Mouse (Mus musculus) erythroblast, embryonic 14.5 days (primary cell): ENCODE data around the gene Smarca4. TPM values are rescaled to one million over a fixed set of nuclear protein-coding genes. Genes with fewer than 3 reads are reported as not detected.
A peak's percentile ranks its signal among the peaks of the same experiment; 100 is the strongest.
"Not testable (repeated sequence)": the region's sequence is repeated elsewhere in the genome, so short reads cannot be mapped to it uniquely, and the experiment has no call there.

Experiments used
- H3K27me3 ChIP-seq: 2 replicates; pipeline ENCODE4 v1.6.1; 2012; ENCODE audit warnings: inconsistent platforms; ENCODE audit not compliant: control insufficient read depth
- H3K36me3 ChIP-seq: 2 replicates; pipeline ENCODE4 v1.6.1; 2012; ENCODE audit warnings: mild to moderate bottlenecking, inconsistent platforms; ENCODE audit not compliant: control insufficient read depth
- H3K4me1 ChIP-seq: 2 replicates; pipeline ENCODE4 v1.6.1; 2012; ENCODE audit warnings: inconsistent platforms; ENCODE audit not compliant: control insufficient read depth
- H3K4me3 ChIP-seq: replicated peaks from 2 replicates; pipeline ENCODE3; 2012; ENCODE audit warnings: moderate library complexity, mild to moderate bottlenecking, inconsistent platforms
- H3K9me3 ChIP-seq: 2 replicates; pipeline ENCODE4 v1.6.1; 2012; ENCODE audit warnings: low read length, inconsistent platforms, mixed read lengths; ENCODE audit not compliant: control insufficient read depth
- GATA1 ChIP-seq: IDR thresholded peaks from 2 replicates; pipeline ENCODE4 v1.6.1; 2012; ENCODE audit warnings: low read length, inconsistent platforms, mixed read lengths
- TAL1 ChIP-seq: IDR thresholded peaks from 3 replicates; pipeline ENCODE4 v1.6.1; 2012; ENCODE audit warnings: low read length, inconsistent platforms, mixed read lengths
- polyA plus RNA-seq: library from polyadenylated mRNA; stranded (reverse); fragments of >175 nt; gene quantifications from 2 replicates; pipeline ENCODE4 v1.2.3, GENCODE M21; 2012

Gene Smarca4
- polyA plus RNA-seq, 1 experiment: 11.3 TPM

DNA sequence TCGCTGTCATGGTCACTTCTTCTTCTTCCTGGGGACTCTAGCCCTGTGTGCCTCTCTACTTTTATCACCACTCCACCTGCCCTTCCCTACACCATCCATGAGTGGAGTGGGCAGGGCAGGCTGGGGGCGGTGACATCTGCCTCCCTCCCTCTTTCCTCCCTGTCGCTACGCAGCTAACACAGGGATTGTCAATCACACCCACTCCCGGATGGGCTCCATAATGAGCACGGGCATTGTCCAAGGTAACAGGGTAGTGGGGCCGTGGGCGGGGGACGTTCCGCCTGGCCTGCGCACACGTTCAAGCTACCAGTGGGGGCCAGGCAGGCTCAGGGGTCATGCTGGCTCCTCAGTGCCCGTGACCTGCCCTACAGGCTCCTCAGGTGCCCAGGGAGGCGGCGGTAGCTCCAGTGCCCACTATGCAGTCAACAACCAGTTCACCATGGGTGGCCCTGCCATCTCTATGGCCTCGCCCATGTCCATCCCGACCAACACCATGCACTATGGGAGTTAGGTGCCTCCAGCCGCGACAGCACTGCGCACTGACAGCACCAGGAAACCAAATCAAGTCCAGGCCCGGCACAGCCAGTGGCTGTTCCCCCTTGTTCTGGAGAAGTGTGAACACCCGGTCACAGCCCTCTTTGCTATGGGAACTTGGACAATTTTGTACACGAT, 28.2 kb upstream of the Smarca4 start:
- Histone ChIP-seq H3K4me1 (peaks cover 16% of the 10 kb centered on the region), H3K27me3 (no peaks in the 10 kb centered on the region), H3K4me3 (no peak overlapping the region), H3K36me3 (peaks cover 84% of the 10 kb centered on the region), H3K9me3 (no peaks in the 10 kb centered on the region)
- TF ChIP-seq TAL1: no peak
- no peak for TF ChIP-seq GATA1

DNA sequence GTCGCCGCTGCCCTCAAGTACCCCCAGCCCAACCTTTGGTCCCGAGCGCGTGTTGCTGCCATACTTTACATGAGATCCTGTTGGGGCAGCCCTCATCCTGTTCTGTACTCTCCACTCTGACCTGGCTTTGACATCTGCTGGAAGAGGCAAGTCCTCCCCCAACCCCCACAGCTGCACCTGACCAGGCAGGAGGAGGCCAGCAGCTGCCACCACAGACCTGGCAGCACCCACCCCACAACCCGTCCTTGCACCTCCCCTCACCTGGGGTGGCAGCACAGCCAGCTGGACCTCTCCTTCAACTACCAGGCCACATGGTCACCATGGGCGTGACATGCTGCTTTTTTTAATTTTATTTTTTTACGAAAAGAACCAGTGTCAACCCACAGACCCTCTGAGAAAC, 27.6 kb upstream of the Smarca4 start:
- Histone ChIP-seq H3K36me3 (peaks cover 78% of the 10 kb centered on the region), H3K4me3 (no peak overlapping the region), H3K9me3 (no peaks in the 10 kb centered on the region), H3K27me3 (no peaks in the 10 kb centered on the region), H3K4me1 (peaks cover 22% of the 10 kb centered on the region)
- TF ChIP-seq GATA1 (no peak), TAL1 (no peak)

DNA sequence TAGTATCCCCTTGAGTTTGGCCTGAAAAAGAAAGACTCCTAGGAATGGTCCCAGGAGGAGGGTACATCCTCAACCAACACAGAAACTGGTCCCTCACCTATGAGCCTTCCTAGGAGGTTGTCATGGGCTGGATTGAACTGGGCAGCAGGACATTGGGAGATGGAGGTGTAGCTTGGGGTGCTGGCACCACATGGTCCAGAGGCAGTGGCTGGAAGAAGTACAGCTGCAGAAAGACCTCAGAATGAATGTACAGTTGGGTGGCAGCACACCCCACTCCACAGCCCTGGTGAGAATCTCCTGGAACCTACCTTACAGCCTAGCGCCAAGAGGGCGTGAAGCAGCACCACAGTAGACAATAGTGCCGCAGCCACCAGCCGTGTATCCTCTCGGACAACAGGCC, 26.4 kb upstream of the Smarca4 start:
- TF ChIP-seq TAL1: no peak
- TF ChIP-seq GATA1: no peak
- peaks cover 77% of the 10 kb centered on the region for H3K36me3 ChIP-seq

GRCm38 (mm10) chr9:21591127-21591830, 24.7 kb upstream of the Smarca4 start:
- Histone ChIP-seq H3K4me1 (peaks cover 43% of the 10 kb centered on the region), H3K27me3 (no peaks in the 10 kb centered on the region), H3K36me3 (peaks cover 77% of the 10 kb centered on the region), H3K9me3 (no peaks in the 10 kb centered on the region), H3K4me3 (peak overlapping the region; percentile 84)
- TF ChIP-seq TAL1: no peak
- TF ChIP-seq GATA1: no peak

More for the DNA sequence above, 26.4 kb upstream of the Smarca4 start:
- Histone ChIP-seq H3K4me3 (no peak overlapping the region), H3K9me3 (no peaks in the 10 kb centered on the region), H3K4me1 (peaks cover 34% of the 10 kb centered on the region), H3K27me3 (no peaks in the 10 kb centered on the region)

- peaks cover 43% of the 10 kb centered on the region for H3K4me1 ChIP-seq
- peak overlapping the region; percentile 84 for H3K4me3 ChIP-seq
- peaks cover 74% of the 10 kb centered on the region for H3K36me3 ChIP-seq
- H3K9me3 ChIP-seq: no peaks in the 10 kb centered on the region
- no peaks in the 10 kb centered on the region for H3K27me3 ChIP-seq
- no peak for TF ChIP-seq GATA1
- no peak for TF ChIP-seq TAL1
These were observed 23.9 kb upstream of the Smarca4 start for GRCm38 (mm10) chr9:21591831-21592702.

DNA sequence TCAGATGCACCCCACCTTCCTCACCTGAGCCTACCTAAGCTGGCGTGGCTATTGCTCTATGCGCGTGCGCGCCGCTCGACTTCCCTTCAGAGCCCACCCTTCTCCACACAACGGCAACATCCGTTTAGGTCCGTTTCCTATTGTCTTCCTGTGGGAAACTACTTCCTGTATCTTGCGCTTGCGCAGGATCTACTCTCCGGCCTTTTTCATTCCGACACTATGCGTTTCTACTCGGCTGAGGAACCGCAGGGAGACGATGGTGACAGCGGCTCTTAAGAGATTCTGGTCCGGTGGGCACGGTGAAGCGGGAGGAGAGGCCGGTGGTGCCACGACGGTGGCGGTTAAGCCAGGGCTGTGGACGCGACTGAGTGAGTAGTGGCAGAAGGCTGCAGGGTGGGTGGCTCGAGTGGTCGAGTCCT, 23.3 kb upstream of the Smarca4 start, which contains the start of the genes Timm29 and Yipf2:
Timm29 (plus strand) TSS at position 20 of the 419 bp plus-strand sequence.
Yipf2 (minus strand) TSS at position 126 of the 419 bp plus-strand sequence.
- no peak for TF ChIP-seq GATA1
- no peak for TF ChIP-seq TAL1
- Histone ChIP-seq H3K4me1 (peaks cover 43% of the 10 kb centered on the region), H3K4me3 (peak within 1 kb of the TSS; percentile 84), H3K36me3 (peaks cover 70% of the 10 kb centered on the region), H3K9me3 (no peaks in the 10 kb centered on the region), H3K27me3 (no peaks in the 10 kb centered on the region)

DNA sequence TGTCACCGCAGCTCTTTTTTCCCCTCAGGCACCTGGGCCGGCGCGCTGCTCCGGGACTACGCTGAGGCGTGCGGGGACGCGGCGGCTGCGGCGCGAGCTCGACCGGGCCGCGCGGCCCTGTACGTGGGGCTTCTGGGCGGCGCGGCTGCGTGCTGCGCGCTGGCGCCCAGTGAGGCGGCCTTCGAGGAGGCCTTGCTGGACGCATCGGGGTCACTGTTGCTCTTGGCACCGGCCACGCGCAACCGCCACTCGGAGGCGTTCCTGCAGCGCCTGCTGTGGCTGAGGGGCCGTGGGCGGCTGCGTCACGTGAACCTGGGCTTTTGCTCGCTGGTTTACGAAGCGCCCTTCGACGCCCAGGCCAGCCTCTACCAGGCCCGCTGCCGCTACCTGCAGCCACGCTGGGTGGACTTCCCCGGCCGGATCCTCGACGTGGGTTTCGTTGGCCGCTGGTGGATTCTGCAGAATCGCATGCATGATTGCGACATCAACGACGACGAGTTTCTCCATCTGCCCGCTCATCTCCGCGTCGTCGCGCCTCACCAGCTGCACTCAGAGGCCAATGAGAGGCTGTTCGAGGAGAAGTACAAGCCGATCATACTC, 22.7 kb upstream of the Smarca4 start:
- no peaks in the 10 kb centered on the region for H3K9me3 ChIP-seq
- peak overlapping the region; percentile 84 for H3K4me3 ChIP-seq
- TF ChIP-seq TAL1: no peak
- H3K27me3 ChIP-seq: no peaks in the 10 kb centered on the region
- peaks cover 43% of the 10 kb centered on the region for H3K4me1 ChIP-seq
- peaks cover 67% of the 10 kb centered on the region for H3K36me3 ChIP-seq

- not testable (repeated sequence) for H3K9me3 ChIP-seq, H3K27me3 ChIP-seq
- peaks cover 43% of the 10 kb centered on the region for H3K4me1 ChIP-seq
- peaks cover 56% of the 10 kb centered on the region for H3K36me3 ChIP-seq
- peak overlapping the region; percentile 84 for H3K4me3 ChIP-seq
These were observed 21.6 kb upstream of the Smarca4 start for GRCm38 (mm10) chr9:21594350-21594749.
